In the genomic region with DNA sequence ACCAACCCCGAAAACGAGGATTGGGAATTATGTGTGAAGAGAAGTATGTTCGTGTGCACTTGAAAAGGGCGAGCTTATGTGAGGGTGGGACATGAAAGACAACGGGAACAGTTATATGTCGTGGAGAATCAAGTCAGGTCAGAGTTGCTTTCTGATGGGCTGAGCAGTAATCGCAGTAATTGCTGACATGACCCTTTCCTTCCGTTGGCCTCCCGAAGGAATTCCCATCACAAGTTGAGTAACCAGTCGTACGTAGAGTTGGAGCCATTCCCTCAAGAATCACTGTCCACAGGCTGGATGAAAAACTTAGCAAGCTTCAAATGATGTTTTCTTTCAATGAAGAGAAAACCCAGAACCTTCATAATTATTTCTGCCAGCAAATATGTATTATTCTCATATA, we compare ENCODE assay signal across 20 mouse cellular contexts. TPM values are rescaled to one million over a fixed set of nuclear protein-coding genes. Genes with fewer than 3 reads are reported as not detected.
"Had no signal": no experiment of that assay in that cellular context is flagged by ENCODE, and none has a peak within 500 bp of the region (broad histone marks: within the 10 kb centered on the region; RNA-seq: fewer than 3 reads in every experiment).

No protein-coding gene starts in this region.

- H3K4me3 ChIP-seq: left cerebral cortex, adult 2 months; lung, embryonic 15.5 days; midbrain, embryonic 12.5 days; midbrain, embryonic 15.5 days; neural tube, embryonic 12.5 days; neural tube, embryonic 15.5 days had no signal

- DNase-seq: kidney, adult 2 months; kidney, postnatal 25 days; layer of hippocampus, postnatal 36 days; lung, adult 18-20 months; lung, postnatal 14 days; right cerebral cortex, postnatal 4 days; thymus, adult 2 months; thymus, postnatal 14 days; thymus, postnatal 4 days had no signal

- H3K9ac ChIP-seq: liver, embryonic 14.5 days; lung, embryonic 15.5 days; midbrain, embryonic 12.5 days; midbrain, embryonic 15.5 days; neural tube, embryonic 12.5 days; neural tube, embryonic 15.5 days had no signal

- H3K27ac ChIP-seq: kidney, postnatal 0 days; left cerebral cortex, adult 2 months; liver, embryonic 14.5 days; lung, embryonic 15.5 days; macrophage; midbrain, embryonic 12.5 days; midbrain, embryonic 15.5 days; neural tube, embryonic 12.5 days; neural tube, embryonic 15.5 days; stomach, postnatal 0 days had no signal

- H3K36me3 ChIP-seq: lung, embryonic 15.5 days; midbrain, embryonic 12.5 days; midbrain, embryonic 15.5 days; neural tube, embryonic 12.5 days; neural tube, embryonic 15.5 days had no signal

- H3K9me3 ChIP-seq: lung, embryonic 15.5 days; midbrain, embryonic 12.5 days; midbrain, embryonic 15.5 days; neural tube, embryonic 12.5 days; neural tube, embryonic 15.5 days had no signal

- H3K4me1 ChIP-seq: lung, embryonic 15.5 days; midbrain, embryonic 12.5 days; midbrain, embryonic 15.5 days; neural tube, embryonic 12.5 days; neural tube, embryonic 15.5 days had no signal

RNA-seq across cellular contexts. Expression of gene Ank3, which starts 13.9 kb away (rescaled TPM):
- total RNA-seq: megakaryocyte, adult 5-6 weeks had no signal
